Mouse (Mus musculus) MEL (cell line): ENCODE measurements around the gene Oit3.

ENCODE experiments used
- CHD1 ChIP-seq: IDR thresholded peaks from 2 replicates; pipeline ENCODE4 v1.6.1; 2012; ENCODE audit warnings: low read depth, mild to moderate bottlenecking, inconsistent platforms, low read length, improper control_type of control experiment
- CHD2 ChIP-seq: IDR thresholded peaks from 2 replicates; pipeline ENCODE4 v1.6.1; 2011; ENCODE audit warnings: low read length, improper control_type of control experiment
- CTCF ChIP-seq, 3 experiments: IDR thresholded peaks in 2 of 3; conservative IDR thresholded peaks in 1 of 3; 2 replicates each; pipeline ENCODE4 v1.5.1; 2011 to 2012; ENCODE audit warnings: low read length in 3 of 3, low read depth in 2 of 3, mild to moderate bottlenecking in 2 of 3, improper control_type of control experiment in 1 of 3, inconsistent platforms in 1 of 3, mixed read lengths in 1 of 3, moderate library complexity in 1 of 3; ENCODE audit not compliant: control insufficient read depth in 1 of 3, insufficient read depth in 1 of 3, poor library complexity in 1 of 3, severe bottlenecking in 1 of 3
- EP300 ChIP-seq, 2 experiments: IDR thresholded peaks; 2 replicates each; pipeline ENCODE4 v1.6.1; 2011; ENCODE audit warnings: improper control_type of control experiment in 2 of 2, low read length in 2 of 2, low read depth in 1 of 2, mild to moderate bottlenecking in 1 of 2
- ETS1 ChIP-seq: IDR thresholded peaks from 2 replicates; pipeline ENCODE4 v1.6.1; 2012; ENCODE audit warnings: low read depth, mild to moderate bottlenecking, inconsistent platforms, low read length, improper control_type of control experiment, moderate library complexity
- GATA1 ChIP-seq: IDR thresholded peaks from 2 replicates; pipeline ENCODE4 v1.6.1; 2011; ENCODE audit warnings: low read depth, low read length, improper control_type of control experiment
- JUND ChIP-seq: IDR thresholded peaks from 2 replicates; pipeline ENCODE4 v1.6.1; 2011; ENCODE audit warnings: low read depth, mild to moderate bottlenecking, improper control_type of control experiment, low read length
- MAFK ChIP-seq: IDR thresholded peaks from 2 replicates; pipeline ENCODE4 v1.6.1; 2011; ENCODE audit warnings: low read depth, mild to moderate bottlenecking, low read length, improper control_type of control experiment, borderline replicate concordance
- POLR2A ChIP-seq, 2 experiments: IDR thresholded peaks; 2 replicates each; pipeline ENCODE4 v1.6.1; 2011 to 2012; ENCODE audit warnings: low read length in 2 of 2, mild to moderate bottlenecking in 2 of 2, control low read depth in 1 of 2, improper control_type of control experiment in 1 of 2, low read depth in 1 of 2, moderate library complexity in 1 of 2; ENCODE audit not compliant: control insufficient read depth in 1 of 2, insufficient read depth in 1 of 2, poor library complexity in 1 of 2
- RAD21 ChIP-seq: IDR thresholded peaks from 2 replicates; pipeline ENCODE4 v1.6.1; 2011; ENCODE audit warnings: mild to moderate bottlenecking, low read depth, low read length, improper control_type of control experiment
- SMC3 ChIP-seq: IDR thresholded peaks from 2 replicates; pipeline ENCODE4 v1.6.1; 2011; ENCODE audit warnings: low read depth, low read length, improper control_type of control experiment

- TF ChIP-seq CTCF (IDR thresholded peaks at IDR 0.05 in 2 of 3, conservative IDR thresholded peaks at IDR 0.05 in 1 of 3; ENCODE audit: control insufficient read depth in 1 of 3, insufficient read depth in 1 of 3, low read depth in 2 of 3, low read length in 3 of 3, poor library complexity in 1 of 3, severe bottlenecking in 1 of 3) (no peak), POLR2A (IDR thresholded peaks at IDR 0.05; ENCODE audit: control insufficient read depth in 1 of 2, insufficient read depth in 1 of 2, low read depth in 1 of 2, low read length in 2 of 2, poor library complexity in 1 of 2) (no peak), CHD1 (no peak), SMC3 (no peak), JUND (no peak), MAFK (no peak), EP300 (IDR thresholded peaks at IDR 0.05; ENCODE audit: low read depth in 1 of 2, low read length in 2 of 2) (no peak), CHD2 (no peak), RAD21 (no peak), ETS1 (no peak), GATA1 (no peak)
These were observed 25.0 kb upstream of the Oit3 start for GRCm38 (mm10) chr10:59466626-59467025.
